In the genomic region with DNA sequence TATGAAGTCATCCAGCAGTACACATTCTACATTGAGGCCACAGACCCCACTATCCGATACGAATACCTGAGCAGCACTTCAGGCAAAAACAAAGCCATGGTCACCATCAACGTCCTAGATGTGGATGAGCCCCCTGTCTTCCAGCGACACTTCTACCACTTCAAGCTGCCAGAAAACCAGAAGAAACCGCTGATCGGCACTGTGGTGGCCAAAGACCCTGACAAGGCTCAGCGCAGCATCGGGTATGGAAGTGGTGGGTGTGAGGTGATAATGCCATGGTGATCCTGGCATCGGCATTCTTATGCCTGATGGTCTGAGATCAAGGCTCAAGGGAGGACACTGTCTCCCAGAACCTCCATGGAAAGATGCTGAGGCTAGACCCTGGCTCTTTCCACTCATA, we compare ENCODE assay signal across 21 mouse cellular contexts. TPM values are rescaled to one million over a fixed set of nuclear protein-coding genes. Genes with fewer than 3 reads are reported as not detected.
A peak's percentile ranks its signal among the peaks of the same experiment; 100 is the strongest.
DNase-seq lines count a peak whose midpoint lies in the region.
"Had no signal": no experiment of that assay in that cellular context is flagged by ENCODE, and none has a peak within 500 bp of the region (broad histone marks: within the 10 kb centered on the region; RNA-seq: fewer than 3 reads in every experiment).

No protein-coding gene starts in this region.

- H3K27me3 ChIP-seq in heart, embryonic 10.5 days (ENCODE audit: insufficient read depth, poor library complexity, severe bottlenecking), result no peaks in the 10 kb centered on the region
- H3K27me3 ChIP-seq: embryonic facial prominence, embryonic 13.5 days; embryonic facial prominence, embryonic 15.5 days; forebrain, embryonic 12.5 days had no signal

- DNase-seq in heart, embryonic 10.5 days (ENCODE audit: low spot score), result peak; percentile 66
- no peak for DNase-seq in heart, adult 18-20 months
- DNase-seq in kidney, postnatal 10 days, result peak; percentile 1
- DNase-seq in kidney, postnatal 36 days, result no peak
- DNase-seq: adrenal gland, adult 2 months; adrenal gland, postnatal 10 days; adrenal gland, postnatal 25 days; cerebellum, adult 11 months; cerebellum, adult 18-20 months; cerebellum, adult 8-10 months; cerebellum, adult 9-11 months; cerebellum, postnatal 14 days; cerebellum, postnatal 36 days; embryo, embryonic 11 days had no signal

- no peak overlapping the region for H3K27ac ChIP-seq in heart, embryonic 10.5 days
- H3K27ac ChIP-seq: embryonic facial prominence, embryonic 13.5 days; embryonic facial prominence, embryonic 15.5 days; forebrain, embryonic 10.5 days; forebrain, embryonic 12.5 days had no signal

- H3K4me3 ChIP-seq in heart, embryonic 10.5 days, result no peak overlapping the region
- H3K4me3 ChIP-seq: embryonic facial prominence, embryonic 13.5 days; embryonic facial prominence, embryonic 15.5 days; erythroblast, embryonic 14.5 days; forebrain, embryonic 10.5 days; forebrain, embryonic 12.5 days had no signal

- peaks cover 4% of the 10 kb centered on the region; the same call in 1 of the 2 replicates for H3K36me3 ChIP-seq in heart, embryonic 10.5 days
- H3K36me3 ChIP-seq: embryonic facial prominence, embryonic 13.5 days; embryonic facial prominence, embryonic 15.5 days; forebrain, embryonic 10.5 days; forebrain, embryonic 12.5 days had no signal

- H3K4me1 ChIP-seq in heart, embryonic 10.5 days, result peaks cover 8% of the 10 kb centered on the region; the same call in 1 of the 2 replicates
- H3K4me1 ChIP-seq: embryonic facial prominence, embryonic 13.5 days; embryonic facial prominence, embryonic 15.5 days; forebrain, embryonic 10.5 days; forebrain, embryonic 12.5 days had no signal

- WGBS in heart, embryonic 10.5 days, result 89% methylated on average over 9 of the region's 9 CpGs

- H3K9me3 ChIP-seq in heart, embryonic 10.5 days, result no peaks in the 10 kb centered on the region
- H3K9me3 ChIP-seq: embryonic facial prominence, embryonic 13.5 days; embryonic facial prominence, embryonic 15.5 days; forebrain, embryonic 10.5 days; forebrain, embryonic 12.5 days had no signal

RNA-seq across cellular contexts. Expression of a gene that starts 29.5 kb away (rescaled TPM):
- 34.1 and 40.4 TPM in 2 replicates for polyA plus RNA-seq in heart, embryonic 10.5 days (2016; fragmentation: Nextera tagmentation; extraction: Ambion mirVana)
- 100 to 1,000 TPM in 1 of 2 experiments, 10 to 100 TPM in 1; 97.6 to 104 TPM for total RNA-seq in heart, adult 18-20 months (2021)
- total RNA-seq: common myeloid progenitor, adult 5-6 weeks; MEL had no signal

RNA-seq across cellular contexts. Expression of a gene that starts 39.3 kb away (rescaled TPM):
- 0.07 and 0.23 TPM in 2 replicates for polyA plus RNA-seq in heart, embryonic 10.5 days (2016; fragmentation: Nextera tagmentation; extraction: Ambion mirVana)
- total RNA-seq in heart, adult 18-20 months (2021), result 1 to 10 TPM; 1.5 to 1.8 TPM
- total RNA-seq: common myeloid progenitor, adult 5-6 weeks; MEL had no signal
- polyA plus RNA-seq: erythroblast, embryonic 14.5 days had no signal

Comparison
In these comparisons a context has a peak if more than half of its experiments do, and no peak if none do; other contexts are left out.
1. DNase-seq: peak in heart, embryonic 10.5 days (single experiment) and kidney, postnatal 10 days (single experiment); none in heart, adult 18-20 months (0 of 2) and kidney, postnatal 36 days (0 of 2).